Mouse (Mus musculus): ENCODE results near the gene Tomm40l. TPM values are rescaled to one million over a fixed set of nuclear protein-coding genes. Genes with fewer than 3 reads are reported as not detected.

Gene Tomm40l
- polyA plus RNA-seq, 1 experiment, result not detected

DNA sequence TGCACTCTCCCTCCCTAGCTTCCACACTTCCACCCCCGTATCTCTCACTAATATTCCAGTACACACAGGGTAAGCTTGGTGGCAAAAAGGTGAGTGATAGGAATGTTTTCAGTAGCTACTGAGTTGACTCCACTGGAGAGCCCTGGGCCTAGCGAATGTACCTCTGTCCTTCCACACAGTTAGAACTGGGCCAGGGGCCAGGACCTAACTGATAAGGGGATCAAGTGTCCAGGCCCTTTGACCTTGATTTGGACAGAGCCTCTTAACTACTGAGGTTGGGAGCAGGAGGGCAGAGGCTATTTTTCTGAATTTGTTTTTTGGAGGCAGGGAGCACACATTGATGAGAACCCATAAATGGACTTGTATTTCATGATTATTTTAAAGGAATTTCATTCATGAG, 1.5 kb upstream of the Tomm40l start:
- WGBS, result 94% methylated on average over 2 of the region's 2 CpGs
- TF ChIP-seq CTCF (IDR thresholded peaks at IDR 0.05; ENCODE audit: insufficient read depth, low read depth, low read length) (no peak), POLR2A (IDR thresholded peaks at IDR 0.05; ENCODE audit: insufficient read depth, low read depth, low read length) (no peak)

DNA sequence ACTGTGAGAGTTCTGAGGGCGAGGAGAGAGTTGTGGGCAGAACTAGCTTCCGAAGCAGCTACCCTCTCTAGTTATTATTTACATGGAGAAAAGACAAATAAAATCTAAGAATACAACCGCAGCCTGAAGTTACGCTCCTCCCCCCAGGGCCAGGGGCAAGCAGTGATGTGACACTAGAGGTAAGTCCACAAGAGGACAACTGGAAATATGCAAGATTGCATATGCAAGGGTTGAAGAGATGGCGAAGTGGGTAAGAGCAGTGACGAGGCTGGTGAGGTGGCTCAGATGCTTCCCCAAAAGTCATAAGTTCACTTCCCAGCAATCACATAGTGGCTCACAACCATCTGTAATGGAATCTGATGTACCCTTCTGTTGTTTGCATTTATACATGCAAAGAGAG, 854 bp upstream of the Tomm40l start:
- Histone ChIP-seq H3K4me3 (ENCODE audit: insufficient read depth, low read depth, low read length) (peak overlapping the region; percentile 19; the same call in 1 of the 2 replicates), H3K27ac (ENCODE audit: insufficient read depth, low read depth, low read length) (no peak overlapping the region), H3K4me1 (ENCODE audit: control insufficient read depth, insufficient read depth, low read length) (peaks cover 14% of the 10 kb centered on the region)
- WGBS, result 82% methylated on average over 6 of the region's 6 CpGs
- TF ChIP-seq CTCF (IDR thresholded peaks at IDR 0.05; ENCODE audit: insufficient read depth, low read depth, low read length), result no peak
- TF ChIP-seq POLR2A (IDR thresholded peaks at IDR 0.05; ENCODE audit: insufficient read depth, low read depth, low read length), result no peak

More for the DNA sequence above, 1.5 kb upstream of the Tomm40l start:
- Histone ChIP-seq H3K4me1 (ENCODE audit: control insufficient read depth, insufficient read depth, low read length) (peaks cover 14% of the 10 kb centered on the region), H3K4me3 (ENCODE audit: insufficient read depth, low read depth, low read length) (no peak overlapping the region), H3K27ac (ENCODE audit: insufficient read depth, low read depth, low read length) (no peak overlapping the region)

DNA sequence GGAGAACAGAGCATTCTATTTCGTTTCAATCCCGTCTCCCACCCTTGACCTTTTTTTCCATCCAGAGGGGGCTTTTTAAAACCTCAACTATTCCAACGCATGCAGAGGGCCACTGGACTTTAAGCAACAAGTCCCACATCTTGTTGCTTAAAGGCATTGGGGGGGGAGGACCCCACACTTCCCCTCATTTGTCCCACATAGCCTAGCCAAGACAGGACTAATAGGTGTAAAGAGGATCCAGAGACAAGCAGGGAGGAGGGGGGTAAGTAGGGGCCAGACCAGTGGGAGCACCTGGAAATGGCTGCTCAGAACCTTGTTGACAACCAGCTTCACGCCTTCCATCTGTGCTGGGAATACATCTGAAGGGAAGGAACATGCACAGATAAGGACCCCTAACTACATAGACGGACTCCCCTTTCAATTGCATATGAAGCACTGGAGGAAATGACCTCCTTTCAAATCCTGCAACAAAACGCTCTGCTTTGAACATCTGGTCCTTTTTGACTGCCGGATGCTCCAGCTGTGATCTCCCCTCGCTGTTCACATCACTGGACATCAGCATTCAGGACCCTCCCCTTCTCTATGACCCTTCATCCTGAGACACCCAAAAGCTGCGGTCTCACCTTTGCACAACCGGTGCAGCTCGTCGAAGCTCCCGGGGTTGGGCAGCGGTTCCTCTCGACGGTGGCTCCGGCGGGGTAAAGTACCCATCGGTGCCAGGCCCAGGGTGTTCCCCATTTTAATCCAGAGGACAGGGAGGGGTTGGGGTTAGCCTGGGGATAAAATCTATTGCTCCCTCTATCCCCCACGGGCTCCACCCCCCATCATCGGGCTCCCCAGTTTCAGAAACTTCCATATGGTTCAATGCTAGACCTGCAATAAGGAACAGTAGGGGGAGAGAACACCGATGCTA, 777 bp downstream of the Tomm40l start:
- H3K27ac ChIP-seq (ENCODE audit: insufficient read depth, low read depth, low read length), result 0 out of 2 replicates have a peak overlapping the region, but pooled peaks have one; percentile 1
- 3% methylated on average over 22 of the region's 22 CpGs for WGBS
- no peak for TF ChIP-seq POLR2A (IDR thresholded peaks at IDR 0.05; ENCODE audit: insufficient read depth, low read depth, low read length)
- 0 out of 2 replicates have a peak, but pooled peaks have one; percentile 4 for TF ChIP-seq CTCF (IDR thresholded peaks at IDR 0.05; ENCODE audit: insufficient read depth, low read depth, low read length)

DNA sequence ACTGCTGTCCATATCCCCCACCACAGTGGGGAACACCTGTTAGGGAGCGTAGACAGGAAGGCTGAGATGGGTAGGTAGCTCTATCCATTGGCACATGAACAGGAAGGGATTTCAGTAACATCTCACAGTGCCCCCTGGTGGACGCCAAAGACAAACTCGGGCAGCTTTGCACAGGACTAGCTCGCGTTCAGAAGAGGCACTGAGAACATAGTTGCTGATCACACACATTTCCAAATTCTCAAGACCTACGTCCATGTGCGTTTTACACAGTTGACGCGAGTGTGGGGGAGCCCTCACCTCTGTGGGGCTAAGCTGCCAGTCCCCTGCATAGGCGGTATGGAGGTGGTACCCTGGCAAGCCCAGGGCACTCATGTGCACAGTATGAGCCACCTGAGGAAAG, 1.4 kb downstream of the Tomm40l start:
- no peak for TF ChIP-seq POLR2A (IDR thresholded peaks at IDR 0.05; ENCODE audit: insufficient read depth, low read depth, low read length)
- TF ChIP-seq CTCF (IDR thresholded peaks at IDR 0.05; ENCODE audit: insufficient read depth, low read depth, low read length), result peak; percentile 38; the same call in 1 of the 2 replicates
- no peak overlapping the region for H3K27ac ChIP-seq (ENCODE audit: insufficient read depth, low read depth, low read length)
- H3K4me1 ChIP-seq (ENCODE audit: control insufficient read depth, insufficient read depth, low read length), result peaks cover 14% of the 10 kb centered on the region
- 3% methylated on average over 10 of the region's 10 CpGs for WGBS
- H3K4me3 ChIP-seq (ENCODE audit: insufficient read depth, low read depth, low read length), result peak overlapping the region; percentile 59

More for the DNA sequence above, 777 bp downstream of the Tomm40l start:
- peak overlapping the region; percentile 59 for H3K4me3 ChIP-seq (ENCODE audit: insufficient read depth, low read depth, low read length)
- peaks cover 14% of the 10 kb centered on the region for H3K4me1 ChIP-seq (ENCODE audit: control insufficient read depth, insufficient read depth, low read length)

DNA sequence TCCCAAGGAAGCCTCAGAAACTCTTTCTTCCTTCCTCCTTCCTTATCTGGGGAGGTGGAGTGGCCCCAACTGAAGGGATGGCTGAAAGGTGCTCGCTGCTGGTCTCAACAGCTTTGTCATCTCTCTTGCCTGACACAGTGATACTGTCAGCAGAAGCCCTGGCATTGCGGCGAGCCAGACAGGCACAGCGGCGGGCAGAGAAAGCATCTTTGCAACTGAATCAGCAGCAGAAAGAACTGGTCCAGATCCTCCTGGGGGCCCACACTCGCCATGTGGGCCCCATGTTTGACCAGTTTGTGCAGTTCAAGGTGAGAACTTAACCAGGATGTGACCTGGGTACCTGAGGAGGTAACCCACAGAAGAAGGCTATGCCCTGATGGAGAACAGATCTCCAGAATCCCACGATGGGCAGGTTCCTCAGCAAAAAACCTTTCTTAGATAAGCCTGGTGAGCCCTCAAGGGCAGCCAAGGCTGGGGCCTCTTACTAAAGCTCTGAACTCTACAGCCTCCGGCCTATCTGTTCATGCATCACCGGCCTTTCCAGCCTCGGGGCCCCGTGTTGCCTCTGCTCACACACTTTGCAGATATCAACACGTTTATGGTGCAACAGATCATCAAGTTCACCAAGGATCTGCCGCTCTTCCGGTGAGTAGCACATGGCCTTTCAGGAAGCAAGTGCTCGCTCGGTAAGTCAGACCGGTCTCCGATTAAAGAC, 5.9 kb downstream of the Tomm40l start:
- TF ChIP-seq POLR2A (IDR thresholded peaks at IDR 0.05; ENCODE audit: insufficient read depth, low read depth, low read length) (no peak), CTCF (IDR thresholded peaks at IDR 0.05; ENCODE audit: insufficient read depth, low read depth, low read length) (no peak)
- H3K27ac ChIP-seq (ENCODE audit: insufficient read depth, low read depth, low read length), result no peak overlapping the region
- WGBS, result 89% methylated on average over 18 of the region's 18 CpGs
- H3K4me1 ChIP-seq (ENCODE audit: control insufficient read depth, insufficient read depth, low read length), result peaks cover 16% of the 10 kb centered on the region
- no peak overlapping the region for H3K4me3 ChIP-seq (ENCODE audit: insufficient read depth, low read depth, low read length)

DNA sequence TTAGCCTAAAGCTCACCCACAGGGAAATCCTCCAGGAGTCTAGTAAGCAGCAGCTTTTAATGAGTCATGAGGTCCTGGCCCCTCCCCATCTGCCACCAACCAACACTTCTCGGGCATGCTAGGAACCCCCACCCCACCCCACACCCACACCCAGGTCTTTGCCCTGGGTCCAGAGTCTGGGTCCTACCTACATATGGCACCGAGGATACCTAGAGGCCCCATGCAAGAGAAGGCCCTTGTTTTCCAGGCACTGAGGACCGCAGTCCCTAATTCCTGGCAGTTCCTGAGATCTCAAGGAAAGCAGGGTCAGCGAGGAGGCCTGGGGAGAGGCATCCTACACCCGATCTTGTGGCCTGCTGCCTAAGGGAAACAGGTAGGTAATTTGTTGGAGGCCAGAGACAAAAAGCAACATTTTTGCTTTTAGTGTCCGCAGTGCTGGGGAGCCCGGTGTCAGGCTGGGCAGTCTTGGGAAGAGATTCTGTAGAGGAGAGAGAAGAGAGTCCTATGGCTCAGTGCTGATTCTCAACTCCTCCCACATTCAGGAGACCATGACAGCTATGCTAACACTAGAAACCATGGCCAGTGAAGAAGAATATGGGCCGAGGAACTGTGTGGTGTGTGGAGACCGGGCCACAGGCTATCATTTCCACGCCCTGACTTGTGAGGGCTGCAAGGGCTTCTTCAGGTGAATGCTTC, 8.4 kb downstream of the Tomm40l start, which contains the start of gene Nr1i3:
Gene Nr1i3, plus strand, starts transcription at position 170 of the 696 bp plus-strand sequence.
- Histone ChIP-seq H3K4me1 (ENCODE audit: control insufficient read depth, insufficient read depth, low read length) (peaks cover 8% of the 10 kb centered on the region), H3K27ac (ENCODE audit: insufficient read depth, low read depth, low read length) (no peak within 1 kb of the TSS), H3K4me3 (ENCODE audit: insufficient read depth, low read depth, low read length) (no peak within 1 kb of the TSS)
- WGBS, result 71% methylated on average over 10 of the region's 10 CpGs
- no peak for TF ChIP-seq CTCF (IDR thresholded peaks at IDR 0.05; ENCODE audit: insufficient read depth, low read depth, low read length)
- no peak for TF ChIP-seq POLR2A (IDR thresholded peaks at IDR 0.05; ENCODE audit: insufficient read depth, low read depth, low read length)

DNA sequence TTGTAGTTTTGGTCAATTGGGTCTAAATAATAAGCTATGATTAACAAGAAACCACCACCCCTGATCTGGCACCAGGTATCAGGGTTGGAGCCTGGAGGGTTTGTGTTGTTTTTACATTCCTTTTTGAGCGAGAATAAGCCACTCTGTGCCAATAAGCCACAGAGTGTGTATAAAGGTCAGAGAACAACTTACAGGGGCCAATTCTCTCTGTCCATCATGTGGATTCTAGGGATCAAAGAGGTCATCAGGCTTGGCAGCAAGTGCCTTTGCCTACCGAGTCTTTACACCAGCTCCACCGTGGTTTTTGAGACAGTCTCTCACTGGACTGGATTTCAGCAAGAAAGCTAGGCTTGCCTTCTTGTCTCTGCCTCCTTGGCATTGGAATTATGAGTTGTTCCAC, 9.5 kb downstream of the Tomm40l start:
- WGBS, result 56% methylated on average over 3 of the region's 3 CpGs
- Histone ChIP-seq H3K27ac (ENCODE audit: insufficient read depth, low read depth, low read length) (no peak overlapping the region), H3K4me1 (ENCODE audit: control insufficient read depth, insufficient read depth, low read length) (peaks cover 8% of the 10 kb centered on the region), H3K4me3 (ENCODE audit: insufficient read depth, low read depth, low read length) (no peak overlapping the region)
- no peak for TF ChIP-seq CTCF (IDR thresholded peaks at IDR 0.05; ENCODE audit: insufficient read depth, low read depth, low read length)
- TF ChIP-seq POLR2A (IDR thresholded peaks at IDR 0.05; ENCODE audit: insufficient read depth, low read depth, low read length), result no peak

DNA sequence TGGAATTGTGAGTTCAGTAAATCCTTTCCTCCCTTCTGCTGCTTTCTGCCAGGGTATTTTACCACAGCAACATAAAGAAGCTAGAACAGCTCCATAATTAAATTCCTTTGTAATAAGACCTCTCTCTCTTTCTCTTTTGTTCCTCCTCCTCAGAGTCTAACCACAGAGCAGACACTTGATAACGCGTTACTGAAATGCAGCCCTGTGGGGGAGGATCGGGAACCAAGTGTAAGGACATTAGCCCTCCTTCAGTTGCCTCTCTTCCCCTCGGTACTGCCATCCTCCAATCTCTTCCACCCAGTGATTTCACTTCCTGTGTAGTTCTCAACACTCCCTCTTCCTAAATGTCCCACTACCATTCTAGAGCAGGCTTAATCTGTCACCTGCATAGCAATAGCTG, 12.9 kb downstream of the Tomm40l start:
- peaks cover 8% of the 10 kb centered on the region for H3K4me1 ChIP-seq (ENCODE audit: control insufficient read depth, insufficient read depth, low read length)
- WGBS, result 9% methylated on average over 4 of the region's 4 CpGs
- peak overlapping the region; percentile 82 for H3K27ac ChIP-seq (ENCODE audit: insufficient read depth, low read depth, low read length)
- no peak overlapping the region for H3K4me3 ChIP-seq (ENCODE audit: insufficient read depth, low read depth, low read length)
- TF ChIP-seq CTCF (IDR thresholded peaks at IDR 0.05; ENCODE audit: insufficient read depth, low read depth, low read length), result no peak
- no peak for TF ChIP-seq POLR2A (IDR thresholded peaks at IDR 0.05; ENCODE audit: insufficient read depth, low read depth, low read length)
